Mouse (Mus musculus) kidney, postnatal 0 days (tissue): Measurements from ENCODE around the gene Gm9837. TPM values are rescaled to one million over a fixed set of nuclear protein-coding genes. Genes with fewer than 3 reads are reported as not detected.

Experiments used
- ATAC-seq: fragments of 200-750 bp; cut with Nextera tagmentation; replicated peaks from 2 replicates; pipeline ENCODE4 v1.8.0; 2017; ENCODE audit warnings: low read depth, moderate number of reproducible peaks, moderate TSS enrichment, moderate library complexity; ENCODE audit not compliant: low FRiP score
- DNase-seq: peaks from one replicate; pipeline ENCODE4 v3.0.0-alpha.2; 2016; ENCODE audit warnings: low spot score
- H3K27ac ChIP-seq: fragments of 300-500 bp; sonication (generic); 2 replicates; pipeline ENCODE4 v1.5.1; 2014; ENCODE audit warnings: mild to moderate bottlenecking
- H3K27me3 ChIP-seq: fragments of 300-500 bp; sonication (generic); 2 replicates; pipeline ENCODE4 v1.6.1; 2014; ENCODE audit warnings: low read length, mixed read lengths; ENCODE audit not compliant: insufficient read depth
- H3K36me3 ChIP-seq: fragments of 300-500 bp; sonication (generic); 2 replicates; pipeline ENCODE4 v1.6.1; 2014; ENCODE audit warnings: low read length, mixed read lengths; ENCODE audit not compliant: insufficient read depth
- H3K4me1 ChIP-seq: fragments of 300-500 bp; sonication (generic); replicated peaks from 2 replicates; pipeline ENCODE4 v1.6.1; 2014; ENCODE audit warnings: antibody characterized with exemption, low read length, mixed read lengths; ENCODE audit not compliant: insufficient read depth
- H3K4me2 ChIP-seq: fragments of 300-500 bp; sonication (generic); 2 replicates; pipeline ENCODE4 v1.6.1; 2014; ENCODE audit warnings: mild to moderate bottlenecking, low read length, moderate library complexity, mixed read lengths
- H3K4me3 ChIP-seq: fragments of 300-500 bp; sonication (generic); replicated peaks from 2 replicates; pipeline ENCODE4 v1.5.1; 2014; ENCODE audit warnings: low read depth, low read length
- H3K9ac ChIP-seq: fragments of 300-500 bp; sonication (generic); 2 replicates; pipeline ENCODE4 v1.6.1; 2014; ENCODE audit warnings: low read depth, low read length
- H3K9me3 ChIP-seq: fragments of 300-500 bp; sonication (generic); replicated peaks from 2 replicates; pipeline ENCODE4 v1.6.1; 2016; ENCODE audit warnings: low read length, inconsistent platforms, mixed read lengths
- CTCF ChIP-seq: IDR thresholded peaks from 2 replicates; pipeline ENCODE4 v1.5.1; 2016; ENCODE audit warnings: antibody characterized with exemption, low read depth, mild to moderate bottlenecking, moderate library complexity
- WGBS: fragments of 180-500 bp; shearing (Covaris S2); extraction: QIAGEN DNeasy Blood & Tissue Kit; methylation state at CpG from one replicate; pipeline ENCODE4 v1.1.7; 2014; 5-methylcytosine and 5-hydroxymethylcytosine counted together
- polyA plus RNA-seq: library from polyadenylated mRNA; unstranded; fragments of >200 nt; fragmentation: Nextera tagmentation; extraction: Ambion mirVana; gene quantifications from 2 replicates; pipeline ENCODE4 v1.2.1, GENCODE M21; 2015

Gene Gm9837
- polyA plus RNA-seq, 1 experiment from 2014 or later: not detected

DNA sequence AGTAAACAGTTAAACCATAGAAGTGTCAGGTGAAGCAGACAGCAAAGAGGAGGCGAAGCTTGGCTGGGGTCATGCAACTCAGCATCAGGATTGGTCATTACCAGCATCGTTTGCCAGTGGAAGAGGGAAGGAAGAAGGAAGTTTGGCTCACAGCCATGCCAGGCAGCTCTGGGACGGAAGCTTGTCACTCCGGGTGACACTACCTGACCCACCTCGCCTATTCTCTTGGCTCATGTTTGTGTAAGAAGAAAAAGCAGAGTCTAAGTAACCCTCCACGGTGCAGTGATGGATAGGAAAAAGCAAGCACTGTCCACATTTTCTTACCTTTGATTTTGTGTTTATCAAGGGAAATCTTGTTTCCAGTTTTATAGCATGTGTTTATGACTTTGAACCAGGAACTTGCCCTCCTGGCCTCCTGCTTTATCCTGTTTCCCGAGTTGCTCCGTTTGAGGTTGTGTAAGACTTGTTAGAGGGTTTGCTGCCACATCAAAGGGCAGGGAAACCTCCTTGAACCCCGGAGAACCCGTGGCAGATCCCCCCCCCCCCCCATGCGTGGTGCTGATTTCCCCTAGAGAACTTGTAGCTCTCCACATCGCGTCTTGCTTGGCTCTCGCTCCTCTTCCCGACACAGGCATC, 20.1 kb downstream of the Gm9837 start:
- Histone ChIP-seq H3K4me2 (no peak overlapping the region), H3K27ac (no peak overlapping the region), H3K27me3 (no peaks in the 10 kb centered on the region), H3K9me3 (no peaks in the 10 kb centered on the region), H3K4me3 (no peak overlapping the region), H3K4me1 (no peaks in the 10 kb centered on the region), H3K36me3 (no peaks in the 10 kb centered on the region), H3K9ac (no peak overlapping the region)
- ATAC-seq (no peak), DNase-seq (no peak)
- WGBS: 21% methylated on average over 15 of the region's 15 CpGs
- no peak for TF ChIP-seq CTCF

DNA sequence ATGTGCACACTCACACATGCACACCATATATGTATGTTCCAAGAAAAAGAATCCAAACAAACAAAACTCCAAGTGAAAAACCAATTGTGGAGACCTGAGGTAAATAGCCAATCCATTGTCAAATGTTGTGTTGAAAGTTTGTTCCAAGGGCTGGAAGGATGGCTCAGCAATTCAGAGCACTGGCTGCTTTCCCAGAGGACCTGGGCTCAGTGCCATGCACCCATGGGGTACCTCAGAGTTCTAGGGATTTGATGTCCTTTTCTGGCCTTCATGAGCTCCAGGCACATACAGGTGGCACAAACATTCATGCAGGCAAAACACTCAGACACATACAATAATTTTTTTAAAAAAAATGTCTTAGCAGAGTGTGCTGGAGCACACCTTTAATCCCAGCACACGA, 21.8 kb downstream of the Gm9837 start:
- Histone ChIP-seq H3K27me3 (no peaks in the 10 kb centered on the region), H3K36me3 (no peaks in the 10 kb centered on the region), H3K9me3 (no peaks in the 10 kb centered on the region), H3K27ac (no peak overlapping the region), H3K9ac (no peak overlapping the region), H3K4me1 (no peaks in the 10 kb centered on the region), H3K4me2 (no peak overlapping the region), H3K4me3 (no peak overlapping the region)
- DNase-seq (no peak), ATAC-seq (no peak)
- TF ChIP-seq CTCF: no peak
- 76% methylated on average over 1 of the region's 1 CpGs for WGBS

DNA sequence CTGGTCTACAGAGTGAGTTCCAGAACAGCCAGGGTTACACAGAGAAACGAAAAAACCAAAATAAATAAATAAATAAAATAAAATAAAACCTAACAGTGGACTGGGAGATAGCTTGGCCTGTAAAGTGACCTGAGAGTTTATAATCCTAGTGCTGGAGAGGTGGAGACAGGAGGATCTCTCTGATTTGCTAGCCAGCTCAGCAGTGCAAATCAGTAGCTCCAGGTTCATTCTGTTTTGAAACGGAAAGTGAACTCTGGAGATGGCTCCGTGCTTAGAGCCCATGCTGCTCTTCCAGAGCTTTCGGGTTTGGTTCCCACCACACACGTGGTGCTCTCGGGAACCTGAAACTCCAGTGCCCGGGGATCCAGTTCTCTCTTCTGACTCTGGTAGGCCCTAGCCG, 22.3 kb downstream of the Gm9837 start:
- no peak for ATAC-seq
- no peak for TF ChIP-seq CTCF
- no peaks in the 10 kb centered on the region for H3K27me3 ChIP-seq
- H3K4me1 ChIP-seq: no peaks in the 10 kb centered on the region
- H3K9ac ChIP-seq: no peak overlapping the region
- no peak for DNase-seq
- H3K27ac ChIP-seq: no peak overlapping the region
- 89% methylated on average over 8 of the region's 8 CpGs for WGBS
- no peak overlapping the region for H3K4me3 ChIP-seq
- no peak overlapping the region for H3K4me2 ChIP-seq
- no peaks in the 10 kb centered on the region for H3K9me3 ChIP-seq
- no peaks in the 10 kb centered on the region for H3K36me3 ChIP-seq

DNA sequence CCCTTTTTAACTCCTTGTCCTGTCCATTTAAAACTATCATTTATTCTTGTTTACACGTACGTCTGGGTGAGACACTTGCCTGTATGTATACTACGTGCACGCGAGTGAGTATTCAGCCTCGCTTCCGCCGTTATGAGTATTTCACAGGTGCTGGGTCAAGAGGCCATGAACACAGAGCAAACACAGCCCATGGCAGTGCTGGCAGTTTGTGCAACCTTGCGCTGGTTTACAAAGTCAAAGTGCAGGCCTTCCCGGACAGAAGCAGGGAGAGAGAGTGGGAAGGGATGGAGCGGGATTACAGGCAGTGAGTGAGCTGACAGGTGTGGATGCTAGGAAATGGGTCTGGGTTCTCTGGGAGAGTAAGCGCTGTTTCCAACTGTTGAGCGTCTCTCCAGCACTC, 24.1 kb downstream of the Gm9837 start:
- Histone ChIP-seq H3K4me2 (no peak overlapping the region), H3K27ac (no peak overlapping the region), H3K36me3 (no peaks in the 10 kb centered on the region), H3K9ac (no peak overlapping the region), H3K4me3 (no peak overlapping the region), H3K4me1 (no peaks in the 10 kb centered on the region), H3K27me3 (no peaks in the 10 kb centered on the region), H3K9me3 (no peaks in the 10 kb centered on the region)
- WGBS: 91% methylated on average over 13 of the region's 13 CpGs
- no peak for DNase-seq
- TF ChIP-seq CTCF: no peak
- no peak for ATAC-seq

DNA sequence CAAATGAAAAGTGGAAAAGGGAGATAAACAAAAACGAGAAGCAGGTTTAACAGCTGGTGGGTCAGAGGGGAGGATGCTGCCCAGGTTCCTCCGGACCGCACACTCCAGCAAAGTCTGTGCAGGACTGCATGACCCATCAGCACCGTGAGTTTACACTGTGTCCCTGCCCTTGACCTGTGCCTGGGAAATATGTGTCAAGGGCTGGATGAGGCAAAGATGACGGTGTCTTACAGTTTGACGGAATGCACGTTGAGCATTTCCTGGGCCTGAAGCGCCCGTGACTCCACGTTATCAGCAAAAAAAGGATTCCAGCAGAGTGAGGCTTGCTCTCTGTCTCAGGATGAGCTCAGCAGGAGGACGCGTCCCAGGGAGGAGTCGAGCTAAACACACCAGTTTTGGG, 24.7 kb downstream of the Gm9837 start:
- no peak for DNase-seq
- 63% methylated on average over 13 of the region's 13 CpGs for WGBS

DNA sequence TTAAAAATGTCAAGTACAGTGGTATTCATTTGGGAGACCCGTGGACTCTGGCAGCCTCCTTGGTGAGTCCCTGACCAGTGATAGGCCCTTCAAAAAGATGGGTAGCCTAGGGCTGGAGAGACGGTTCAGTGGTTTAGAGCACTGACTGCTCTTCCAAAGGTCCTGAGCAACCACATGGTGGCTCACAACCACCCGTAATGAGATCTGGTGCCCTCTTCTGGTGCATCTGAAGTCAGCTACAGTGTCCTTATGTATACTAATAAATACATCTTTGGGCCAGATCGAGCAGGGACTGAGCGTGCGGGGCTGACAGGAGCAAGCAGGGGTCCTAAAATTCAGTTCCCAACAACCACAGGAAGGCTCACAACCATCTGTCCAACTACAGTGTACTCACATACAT, 26.4 kb downstream of the Gm9837 start:
- DNase-seq (no peak), ATAC-seq (no peak)
- Histone ChIP-seq H3K4me2 (no peak overlapping the region), H3K9ac (no peak overlapping the region), H3K27ac (no peak overlapping the region), H3K36me3 (no peaks in the 10 kb centered on the region), H3K4me3 (no peak overlapping the region), H3K4me1 (no peaks in the 10 kb centered on the region), H3K27me3 (no peaks in the 10 kb centered on the region), H3K9me3 (no peaks in the 10 kb centered on the region)
- WGBS: 35% methylated on average over 6 of the region's 6 CpGs
- peak; percentile 78 for TF ChIP-seq CTCF

More for the DNA sequence above, 24.7 kb downstream of the Gm9837 start:
- no peak for ATAC-seq
- no peak overlapping the region for H3K4me3 ChIP-seq
- no peaks in the 10 kb centered on the region for H3K9me3 ChIP-seq
- no peak overlapping the region for H3K9ac ChIP-seq
- no peaks in the 10 kb centered on the region for H3K4me1 ChIP-seq
- no peaks in the 10 kb centered on the region for H3K27me3 ChIP-seq
- no peak overlapping the region for H3K27ac ChIP-seq
- TF ChIP-seq CTCF: no peak
- H3K4me2 ChIP-seq: no peak overlapping the region
- no peaks in the 10 kb centered on the region for H3K36me3 ChIP-seq

DNA sequence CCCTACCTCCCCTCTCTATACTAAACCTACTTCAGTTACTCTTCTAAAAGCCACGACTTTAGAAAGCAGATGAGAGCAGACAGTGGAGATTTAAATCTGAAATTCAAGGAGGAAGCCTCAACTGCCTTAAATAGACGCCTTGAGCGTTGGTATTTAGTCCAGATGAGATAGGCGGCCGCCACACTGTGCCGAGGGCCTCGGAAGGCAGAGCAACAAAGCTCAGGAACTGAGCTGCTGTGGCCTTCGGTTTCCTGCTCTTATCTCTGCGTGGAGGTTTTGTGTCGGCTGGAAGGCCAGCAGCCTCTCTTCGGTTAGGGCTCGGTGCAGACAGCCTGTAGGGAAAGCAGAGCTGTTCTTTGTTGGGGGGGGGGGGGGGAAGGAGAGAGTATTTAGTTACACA, 28.4 kb downstream of the Gm9837 start:
- Histone ChIP-seq H3K9me3 (no peaks in the 10 kb centered on the region), H3K4me1 (no peaks in the 10 kb centered on the region), H3K4me3 (no peak overlapping the region), H3K4me2 (no peak overlapping the region), H3K27me3 (no peaks in the 10 kb centered on the region), H3K36me3 (no peaks in the 10 kb centered on the region), H3K27ac (no peak overlapping the region), H3K9ac (no peak overlapping the region)
- peak; percentile 37 for DNase-seq
- TF ChIP-seq CTCF: no peak
- 22% methylated on average over 12 of the region's 12 CpGs for WGBS
- ATAC-seq: no peak
